Mouse (Mus musculus) hindbrain, embryonic 12.5 days (tissue): ENCODE measurements at regions not wholly inside any gene's neighbourhood (a gene's known extent, or its start where the extent isn't known, plus 50 kb on each side); places are given as distances from the start of the nearest gene placed in this dataset.
A peak's percentile ranks its signal among the peaks of the same experiment; 100 is the strongest.
"Not testable (repeated sequence)": the region's sequence is repeated elsewhere in the genome, so short reads cannot be mapped to it uniquely, and the experiment has no call there.

ENCODE experiments used
- ATAC-seq: fragments of 200-750 bp; cut with Nextera tagmentation; 2 replicates; pipeline ENCODE4 v1.8.0; 2017; ENCODE audit warnings: moderate TSS enrichment; ENCODE audit not compliant: low FRiP score
- H3K27ac ChIP-seq: fragments of 300-500 bp; sonication (generic); 2 replicates; pipeline ENCODE4 v1.5.1; 2016; ENCODE audit warnings: mild to moderate bottlenecking
- H3K27me3 ChIP-seq: fragments of 300-500 bp; sonication (generic); 2 replicates; pipeline ENCODE4 v1.6.1; 2016; ENCODE audit warnings: mild to moderate bottlenecking
- H3K36me3 ChIP-seq: fragments of 300-500 bp; sonication (generic); 2 replicates; pipeline ENCODE4 v1.6.1; 2016; ENCODE audit warnings: mild to moderate bottlenecking
- H3K4me1 ChIP-seq: fragments of 300-500 bp; sonication (generic); 2 replicates; pipeline ENCODE4 v1.6.1; 2016
- H3K4me2 ChIP-seq: fragments of 300-500 bp; sonication (generic); replicated peaks from 2 replicates; pipeline ENCODE4 v1.6.1; 2016; ENCODE audit warnings: mild to moderate bottlenecking
- H3K4me3 ChIP-seq: fragments of 300-500 bp; sonication (generic); 2 replicates; pipeline ENCODE4 v1.5.1; 2016; ENCODE audit warnings: mild to moderate bottlenecking
- H3K9ac ChIP-seq: fragments of 300-500 bp; sonication (generic); 2 replicates; pipeline ENCODE4 v1.6.1; 2016; ENCODE audit warnings: mild to moderate bottlenecking, moderate library complexity
- H3K9me3 ChIP-seq: fragments of 300-500 bp; sonication (generic); replicated peaks from 2 replicates; pipeline ENCODE4 v1.6.1; 2016; ENCODE audit warnings: mild to moderate bottlenecking
- WGBS: fragments of 180-500 bp; shearing (Covaris S2); methylation state at CpG from one replicate; pipeline ENCODE4 v1.1.7; 2016; 5-methylcytosine and 5-hydroxymethylcytosine counted together

- no peak overlapping the region for H3K9ac ChIP-seq
- no peaks in the 10 kb centered on the region for H3K36me3 ChIP-seq
- WGBS, result 88% methylated on average over 1 of the region's 1 CpGs
- peak; percentile 52; the same call in 1 of the 2 replicates for ATAC-seq
- H3K4me1 ChIP-seq, result no peaks in the 10 kb centered on the region
- H3K9me3 ChIP-seq, result no peaks in the 10 kb centered on the region
- no peak overlapping the region for H3K4me2 ChIP-seq
- no peaks in the 10 kb centered on the region for H3K27me3 ChIP-seq
- H3K4me3 ChIP-seq, result no peak overlapping the region
- H3K27ac ChIP-seq, result no peak overlapping the region
Observed at GRCm38 (mm10) chr9:4994549-4995141, 198.6 kb upstream of the Gria4 start.

GRCm38 (mm10) chr9:4979401-4979800 lies 183.4 kb upstream of the Gria4 start:
- not testable (repeated sequence) for ATAC-seq, H3K27ac ChIP-seq, H3K4me2 ChIP-seq, H3K9me3 ChIP-seq, H3K27me3 ChIP-seq, H3K36me3 ChIP-seq, H3K9ac ChIP-seq, H3K4me3 ChIP-seq, H3K4me1 ChIP-seq
- WGBS, result 84% methylated on average over 8 of the region's 8 CpGs

GRCm38 (mm10) chr9:4977537-4977936 lies 181.5 kb upstream of the Gria4 start:
- H3K36me3 ChIP-seq, result no peaks in the 10 kb centered on the region
- H3K27ac ChIP-seq, result no peak overlapping the region
- no peak overlapping the region for H3K9ac ChIP-seq
- no peaks in the 10 kb centered on the region for H3K4me1 ChIP-seq
- H3K27me3 ChIP-seq, result no peaks in the 10 kb centered on the region
- WGBS, result 87% methylated on average over 31 of the region's 31 CpGs
- ATAC-seq, result no peak
- no peak overlapping the region for H3K4me2 ChIP-seq
- no peak overlapping the region for H3K4me3 ChIP-seq
- H3K9me3 ChIP-seq, result no peaks in the 10 kb centered on the region; the same call in 1 of the 2 replicates

GRCm38 (mm10) chr9:4975073-4975472 lies 179.0 kb upstream of the Gria4 start:
- Histone ChIP-seq H3K36me3 (no peaks in the 10 kb centered on the region), H3K27ac (no peak overlapping the region), H3K9ac (no peak overlapping the region), H3K9me3 (no peaks in the 10 kb centered on the region; the same call in 1 of the 2 replicates), H3K4me2 (no peak overlapping the region), H3K4me3 (no peak overlapping the region), H3K4me1 (no peaks in the 10 kb centered on the region), H3K27me3 (no peaks in the 10 kb centered on the region)
- WGBS, result 80% methylated on average over 1 of the region's 1 CpGs
- ATAC-seq, result no peak

GRCm38 (mm10) chr9:4931861-4932260 lies 135.8 kb upstream of the Gria4 start:
- not testable (repeated sequence) for H3K4me1 ChIP-seq, ATAC-seq, H3K27me3 ChIP-seq, H3K4me3 ChIP-seq, H3K36me3 ChIP-seq, H3K4me2 ChIP-seq, H3K9me3 ChIP-seq, H3K9ac ChIP-seq, H3K27ac ChIP-seq
- WGBS, result 100% methylated on average over 1 of the region's 1 CpGs

GRCm38 (mm10) chr9:4930362-4930761 lies 134.3 kb upstream of the Gria4 start:
- no peaks in the 10 kb centered on the region for H3K4me1 ChIP-seq

GRCm38 (mm10) chr9:4910543-4910942 lies 114.5 kb upstream of the Gria4 start:
- H3K27me3 ChIP-seq, result no peaks in the 10 kb centered on the region
- no peaks in the 10 kb centered on the region for H3K9me3 ChIP-seq
- H3K36me3 ChIP-seq, result no peaks in the 10 kb centered on the region
- no peak overlapping the region for H3K27ac ChIP-seq
- 97% methylated on average over 2 of the region's 2 CpGs for WGBS
- no peaks in the 10 kb centered on the region for H3K4me1 ChIP-seq
- H3K4me2 ChIP-seq, result no peak overlapping the region
- H3K4me3 ChIP-seq, result no peak overlapping the region
- H3K9ac ChIP-seq, result no peak overlapping the region
- no peak for ATAC-seq

More at GRCm38 (mm10) chr9:4930362-4930761, 134.3 kb upstream of the Gria4 start:
- no peak for ATAC-seq
- Histone ChIP-seq H3K27ac (no peak overlapping the region), H3K9me3 (no peaks in the 10 kb centered on the region), H3K4me2 (no peak overlapping the region), H3K9ac (no peak overlapping the region), H3K27me3 (no peaks in the 10 kb centered on the region), H3K4me3 (no peak overlapping the region), H3K36me3 (no peaks in the 10 kb centered on the region)
- WGBS, result 96% methylated on average over 4 of the region's 4 CpGs

GRCm38 (mm10) chr9:4885479-4885878 lies 89.4 kb upstream of the Gria4 start:
- no peak overlapping the region for H3K4me3 ChIP-seq
- no peak overlapping the region for H3K4me2 ChIP-seq
- no peak for ATAC-seq
- no peaks in the 10 kb centered on the region for H3K4me1 ChIP-seq
- H3K36me3 ChIP-seq, result no peaks in the 10 kb centered on the region
- WGBS, result 95% methylated on average over 1 of the region's 1 CpGs
- no peaks in the 10 kb centered on the region for H3K9me3 ChIP-seq
- no peaks in the 10 kb centered on the region for H3K27me3 ChIP-seq
- no peak overlapping the region for H3K27ac ChIP-seq
- no peak overlapping the region for H3K9ac ChIP-seq
